Mouse (Mus musculus): ENCODE measurements around the gene P3h3.
A peak's percentile ranks its signal among the peaks of the same experiment; 100 is the strongest.

DNA sequence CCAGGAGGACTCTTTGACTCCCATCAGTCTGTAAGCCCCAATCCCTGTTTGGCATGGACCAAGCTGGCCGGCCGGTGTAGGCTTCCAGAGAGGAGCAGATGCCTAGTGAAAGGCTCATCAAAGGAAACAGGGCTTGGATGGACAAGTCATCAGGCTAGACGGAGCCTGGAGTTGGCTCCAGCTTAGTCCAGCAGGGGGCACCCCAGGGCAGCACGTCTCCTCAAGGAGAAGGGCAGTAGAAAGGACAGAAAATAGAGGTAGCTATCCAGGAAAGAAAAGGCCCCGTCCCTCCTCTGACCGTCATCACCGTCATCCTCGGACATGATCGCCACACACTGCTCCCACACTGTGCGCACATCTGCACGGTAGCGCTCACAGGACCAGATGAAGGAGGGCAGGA, 2.2 kb upstream of the P3h3 start:
- TF ChIP-seq USF1 (IDR thresholded peaks at IDR 0.05; ENCODE audit: low read depth) (no peak), CTCF (IDR thresholded peaks at IDR 0.05; ENCODE audit: control insufficient read depth, insufficient read depth, insufficient read length) (peak; percentile 79), CEBPB (IDR thresholded peaks at IDR 0.05; ENCODE audit: low read depth) (no peak)

Measured in C2C12 (cell line).